Mouse (Mus musculus) splenic B cell, adult 2 months (primary cell): Measurements from ENCODE around the gene Pusl1.

Experiments
- DNase-seq: peaks from one replicate; pipeline ENCODE4 v3.0.0-alpha.2; 2011; ENCODE audit warnings: low read depth, low spot score
- H3K27me3 ChIP-seq: 2 replicates; pipeline ENCODE4 v1.6.1; 2012; ENCODE audit warnings: mild to moderate bottlenecking, low read length, moderate library complexity, mixed read lengths; ENCODE audit not compliant: control insufficient read depth, poor library complexity, insufficient read depth, severe bottlenecking
- H3K36me3 ChIP-seq: 2 replicates; pipeline ENCODE4 v1.6.1; 2012; ENCODE audit warnings: mild to moderate bottlenecking, low read length, moderate library complexity, mixed read lengths; ENCODE audit not compliant: control insufficient read depth, poor library complexity, insufficient read depth, severe bottlenecking

The Pusl1 gene

DNA sequence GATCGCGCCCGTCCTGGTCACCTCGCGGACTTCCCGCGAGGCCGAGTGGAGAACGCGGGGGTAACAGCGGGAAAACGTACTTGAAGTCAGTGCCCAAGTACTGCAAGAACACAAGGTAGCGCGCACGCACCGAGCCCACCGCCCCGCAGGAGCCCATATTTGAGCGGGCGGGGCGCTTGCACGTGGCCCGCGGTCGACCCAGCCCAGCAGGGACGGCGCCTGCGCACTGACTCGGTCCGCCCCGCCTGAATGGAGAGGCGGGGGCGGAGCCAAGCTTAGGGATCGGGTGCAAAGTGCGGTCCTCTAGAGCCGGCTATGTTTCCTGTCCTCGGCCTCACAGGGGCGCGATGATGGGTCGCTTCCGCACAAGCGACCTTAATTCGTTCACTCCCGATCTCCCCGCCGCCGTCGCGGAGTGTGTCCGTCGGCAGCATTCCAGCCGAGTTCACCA lies at the start of gene Pusl1, which contains the start of gene Acap3:
Pusl1 (minus strand) TSS at position 231 of the 451 bp plus-strand sequence.
Acap3 (plus strand) TSS at position 272 of the 451 bp plus-strand sequence.
- peak; percentile 97 for DNase-seq
- H3K27me3 ChIP-seq = no peaks in the 10 kb centered on the region
- H3K36me3 ChIP-seq = peaks cover 4% of the 10 kb centered on the region

DNA sequence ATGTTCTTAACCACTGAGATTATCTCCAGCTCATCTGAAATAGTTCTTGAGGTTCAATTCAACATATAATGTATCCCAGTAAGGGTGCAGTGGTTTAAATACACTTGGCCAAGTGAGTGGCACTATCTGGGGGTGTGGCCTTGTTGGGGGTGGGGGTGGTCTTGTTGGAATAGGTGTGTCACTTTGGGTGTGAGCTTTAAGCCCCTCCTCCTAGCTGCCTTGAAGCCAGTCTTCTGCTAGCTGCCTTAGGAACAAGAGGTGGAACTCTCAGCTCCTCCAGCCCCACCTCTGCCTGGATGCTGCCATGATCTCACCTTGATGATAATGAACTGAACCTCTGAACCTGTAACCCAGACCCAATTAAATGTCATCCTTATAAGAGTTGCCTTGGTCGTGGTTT lies 40.5 kb upstream of the Pusl1 start:
- Histone ChIP-seq H3K36me3 (no peaks in the 10 kb centered on the region), H3K27me3 (no peaks in the 10 kb centered on the region)
- DNase-seq = no peak

DNA sequence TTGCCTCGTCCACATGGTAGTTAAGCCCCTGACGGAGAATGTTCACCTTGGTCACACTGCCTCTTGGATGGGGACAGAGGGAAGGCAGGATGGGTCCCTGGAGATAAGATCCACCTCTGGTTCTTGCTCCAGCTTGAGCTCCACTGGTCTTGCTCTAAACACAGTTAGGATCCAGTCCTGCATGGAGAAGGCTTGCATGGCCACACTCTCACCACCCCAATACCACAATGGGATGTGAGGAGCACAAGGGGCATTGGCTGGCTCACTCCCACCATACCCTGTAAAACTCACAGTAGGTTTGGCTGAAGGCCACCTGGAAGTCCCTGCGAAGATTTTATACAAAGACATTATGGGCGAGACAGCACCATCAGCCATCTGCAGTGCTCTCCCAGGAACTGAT lies 17.2 kb upstream of the Pusl1 start:
- Histone ChIP-seq H3K27me3 (no peaks in the 10 kb centered on the region), H3K36me3 (no peaks in the 10 kb centered on the region; the same call in 1 of the 2 replicates)
- no peak for DNase-seq

DNA sequence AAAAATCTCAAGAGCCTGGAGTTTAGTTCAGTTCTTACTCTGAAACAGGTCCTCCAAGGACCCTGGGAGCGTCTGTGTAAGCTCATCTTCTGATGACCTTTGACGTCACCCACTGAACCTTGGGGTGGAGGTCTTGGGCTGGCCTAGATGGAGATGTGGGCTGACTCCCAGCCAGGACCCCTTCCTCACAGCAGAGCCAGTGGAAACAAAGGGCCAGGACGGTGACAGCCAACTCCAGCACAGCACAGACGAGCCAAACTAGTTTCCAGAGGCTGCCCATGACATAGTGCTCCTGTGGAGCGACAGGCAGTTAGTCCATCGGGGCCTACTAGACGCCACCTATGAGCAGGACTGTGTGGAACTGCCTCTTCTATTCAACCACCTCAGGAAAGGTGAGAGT lies 16.7 kb upstream of the Pusl1 start:
- DNase-seq = no peak
- no peaks in the 10 kb centered on the region for H3K27me3 ChIP-seq
- no peaks in the 10 kb centered on the region; the same call in none of the 2 replicates for H3K36me3 ChIP-seq

DNA sequence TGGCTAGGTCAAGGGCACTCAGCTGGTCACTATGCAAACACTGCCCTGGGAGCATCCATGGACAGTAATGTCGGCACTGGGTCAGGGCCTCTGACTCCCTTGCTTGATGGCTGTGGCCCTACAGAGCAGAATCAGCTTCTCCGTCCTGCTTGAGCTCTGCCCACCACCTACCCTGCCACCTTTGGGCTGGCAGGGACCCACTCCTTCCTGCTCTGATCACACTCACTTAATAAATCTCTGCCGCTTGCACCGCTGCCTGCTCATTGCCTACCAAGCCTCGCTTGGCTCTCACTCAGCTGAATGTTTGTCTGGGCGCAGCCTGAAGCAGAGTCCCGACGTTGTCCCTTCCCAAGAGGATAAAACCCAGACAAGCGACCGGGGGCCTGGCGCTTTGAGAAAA lies 15.4 kb upstream of the Pusl1 start:
- Histone ChIP-seq H3K36me3 (peaks cover 2% of the 10 kb centered on the region), H3K27me3 (no peaks in the 10 kb centered on the region)
- DNase-seq = no peak

DNA sequence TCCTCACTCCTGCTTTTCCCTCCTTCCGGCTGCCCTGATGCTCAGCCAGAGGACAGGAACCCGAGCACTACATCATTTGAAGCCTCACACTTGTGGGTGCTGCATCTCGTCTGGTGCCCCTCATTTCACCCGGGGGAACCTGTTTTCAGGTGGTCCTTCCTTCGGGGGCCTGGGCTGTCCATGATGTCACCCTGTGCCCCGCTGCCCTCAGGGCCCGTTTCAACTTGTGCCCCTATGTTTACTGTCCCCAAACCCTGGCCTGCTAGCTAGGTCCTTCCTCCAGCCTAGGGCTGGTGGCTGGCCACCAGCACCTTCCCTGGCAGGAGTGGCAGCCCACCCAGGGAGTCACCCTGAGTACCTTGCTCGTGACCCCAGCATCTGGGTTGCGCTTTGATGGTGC lies 14.5 kb upstream of the Pusl1 start:
- peaks cover 2% of the 10 kb centered on the region for H3K36me3 ChIP-seq
- no peaks in the 10 kb centered on the region for H3K27me3 ChIP-seq
- no peak for DNase-seq

DNA sequence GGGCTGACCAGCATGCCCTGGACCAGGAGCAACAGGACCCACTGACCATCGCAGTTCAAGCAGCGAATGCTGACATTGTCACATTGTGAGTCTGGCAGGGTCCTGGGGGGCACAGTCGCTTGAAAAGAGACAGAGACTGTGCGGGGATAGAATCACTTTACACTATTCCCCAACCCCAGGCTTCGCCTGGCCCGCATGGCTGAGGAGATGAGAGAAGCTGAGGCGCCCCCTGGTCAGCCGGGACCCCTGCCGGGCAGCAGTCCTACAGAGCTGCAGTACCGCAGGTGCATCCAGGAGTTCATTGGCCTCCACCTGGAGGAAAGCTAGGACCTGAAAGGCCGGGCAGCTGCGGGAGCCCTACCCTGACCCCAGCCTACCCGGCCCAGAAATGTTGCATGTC lies 14.1 kb upstream of the Pusl1 start:
- H3K36me3 ChIP-seq = peaks cover 2% of the 10 kb centered on the region
- no peak for DNase-seq
- H3K27me3 ChIP-seq = no peaks in the 10 kb centered on the region

DNA sequence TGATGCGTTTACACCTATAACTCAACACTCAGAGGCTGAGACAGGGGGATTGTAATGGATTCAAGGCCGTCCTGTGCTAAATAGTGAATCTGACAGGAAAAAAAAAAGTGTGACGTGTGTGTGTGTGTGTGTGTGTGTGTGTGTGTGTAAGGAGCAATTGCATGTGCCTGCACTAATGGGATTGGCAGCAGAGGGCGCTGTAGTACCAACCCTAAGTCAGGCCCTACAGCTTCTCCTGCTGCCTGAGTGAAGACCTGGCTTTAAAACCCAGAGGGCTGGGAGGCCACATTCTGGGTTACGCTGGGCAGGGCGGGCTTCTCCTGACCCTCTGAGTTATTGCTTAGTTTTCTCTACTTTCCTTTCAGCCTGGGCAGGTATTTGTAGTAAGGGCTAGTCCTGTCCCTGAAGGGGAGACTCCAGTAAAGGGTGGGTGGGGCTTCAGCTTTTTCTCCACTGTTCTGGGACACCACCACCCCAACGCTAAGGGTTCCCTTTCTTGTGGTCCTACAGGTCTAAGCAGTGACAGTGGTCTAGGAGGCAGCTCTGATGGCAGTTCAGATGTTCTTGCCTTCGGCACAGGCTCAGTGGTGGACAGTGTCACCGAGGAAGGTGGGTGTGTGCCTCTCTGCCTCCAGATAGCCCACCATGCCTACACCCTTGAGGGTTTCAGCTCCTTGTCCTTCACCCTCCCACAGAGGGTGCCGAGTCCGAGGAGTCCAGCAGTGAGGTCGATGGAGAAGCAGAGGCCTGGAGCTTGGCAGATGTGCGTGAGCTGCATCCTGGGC lies 12.9 kb upstream of the Pusl1 start:
- Histone ChIP-seq H3K36me3 (peaks cover 2% of the 10 kb centered on the region), H3K27me3 (no peaks in the 10 kb centered on the region)
- DNase-seq = peak; percentile 32

DNA sequence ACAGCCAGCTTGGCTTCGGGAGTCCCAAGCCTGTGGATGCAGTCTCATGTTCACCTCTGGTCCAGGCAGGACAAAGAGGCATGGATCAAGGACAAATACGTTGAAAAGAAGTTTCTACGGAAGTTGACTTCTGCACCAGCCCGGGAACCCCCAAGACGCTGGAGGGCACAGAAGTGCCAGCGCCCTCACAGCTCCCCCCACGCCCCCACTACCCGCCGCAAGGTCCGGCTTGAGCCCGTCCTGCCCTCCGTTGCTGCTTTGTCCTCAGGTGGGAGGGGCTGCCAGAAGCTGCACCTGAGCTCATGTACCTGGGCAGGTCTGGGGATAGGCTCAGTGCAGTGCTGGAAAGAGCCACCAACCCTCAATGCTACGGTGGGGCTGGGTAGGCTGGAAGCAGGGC lies 11.7 kb upstream of the Pusl1 start:
- Histone ChIP-seq H3K36me3 (peaks cover 2% of the 10 kb centered on the region), H3K27me3 (no peaks in the 10 kb centered on the region)
- DNase-seq = no peak

DNA sequence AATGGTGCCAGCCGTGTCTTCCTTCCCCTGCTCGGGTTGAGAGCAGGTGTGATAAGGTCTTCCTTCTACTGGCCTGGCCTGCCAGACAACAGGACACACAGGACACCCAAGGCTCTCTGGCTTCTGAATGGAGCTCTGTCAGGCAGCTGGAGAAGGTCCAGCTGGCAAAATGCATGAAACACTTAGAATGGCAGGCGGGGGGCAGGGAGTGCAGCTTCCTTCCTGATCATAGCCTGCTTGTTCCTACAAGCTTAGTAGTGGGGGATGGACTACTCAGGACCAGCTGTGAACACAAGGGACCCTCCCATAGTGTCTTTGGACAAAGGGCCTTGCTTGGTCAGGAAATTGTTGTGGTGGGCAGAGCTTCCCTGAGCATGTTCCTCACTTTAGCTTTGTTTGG lies 9.6 kb upstream of the Pusl1 start:
- no peak for DNase-seq
- H3K27me3 ChIP-seq = no peaks in the 10 kb centered on the region
- peaks cover 2% of the 10 kb centered on the region for H3K36me3 ChIP-seq

DNA sequence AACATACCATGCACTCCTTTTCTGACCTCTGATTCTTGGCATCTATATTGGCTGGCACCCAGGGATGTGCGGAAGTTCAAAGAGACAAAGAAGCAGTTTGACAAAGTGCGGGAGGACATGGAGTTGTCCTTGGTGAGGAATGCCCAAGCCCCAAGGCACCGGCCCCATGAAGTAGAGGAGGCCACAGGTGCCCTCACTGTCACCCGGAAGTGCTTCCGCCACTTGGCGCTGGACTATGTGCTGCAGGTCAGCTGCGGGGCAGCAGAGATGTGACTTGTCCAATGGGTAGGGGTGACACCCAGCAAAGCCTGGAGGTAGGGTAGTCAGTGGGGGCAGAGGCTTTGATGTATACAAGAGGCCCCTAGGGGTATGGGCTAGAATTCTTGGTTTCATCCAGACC lies 7.8 kb upstream of the Pusl1 start:
- no peaks in the 10 kb centered on the region for H3K27me3 ChIP-seq
- H3K36me3 ChIP-seq = peaks cover 2% of the 10 kb centered on the region
- DNase-seq = no peak

DNA sequence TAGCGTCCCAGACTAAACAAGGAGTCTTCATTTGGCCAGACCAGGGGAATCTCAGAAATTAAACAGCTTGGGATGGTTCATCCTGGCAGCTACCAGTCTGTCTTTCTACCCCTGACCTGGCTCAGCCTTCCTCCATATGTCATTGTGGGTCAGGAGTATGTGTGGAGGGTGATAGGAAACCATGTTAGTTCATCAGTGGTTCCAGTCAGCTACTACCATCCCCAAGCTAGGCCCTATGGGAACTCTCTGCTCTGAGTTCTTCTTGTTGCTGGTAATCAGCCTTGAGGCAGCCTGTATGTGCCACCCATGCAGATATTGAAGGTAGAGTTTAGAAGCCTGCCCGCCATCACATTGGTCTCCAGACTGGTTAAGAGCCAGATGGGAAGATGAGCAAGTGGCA lies 6.7 kb upstream of the Pusl1 start:
- Histone ChIP-seq H3K27me3 (no peaks in the 10 kb centered on the region), H3K36me3 (peaks cover 2% of the 10 kb centered on the region)
- no peak for DNase-seq

DNA sequence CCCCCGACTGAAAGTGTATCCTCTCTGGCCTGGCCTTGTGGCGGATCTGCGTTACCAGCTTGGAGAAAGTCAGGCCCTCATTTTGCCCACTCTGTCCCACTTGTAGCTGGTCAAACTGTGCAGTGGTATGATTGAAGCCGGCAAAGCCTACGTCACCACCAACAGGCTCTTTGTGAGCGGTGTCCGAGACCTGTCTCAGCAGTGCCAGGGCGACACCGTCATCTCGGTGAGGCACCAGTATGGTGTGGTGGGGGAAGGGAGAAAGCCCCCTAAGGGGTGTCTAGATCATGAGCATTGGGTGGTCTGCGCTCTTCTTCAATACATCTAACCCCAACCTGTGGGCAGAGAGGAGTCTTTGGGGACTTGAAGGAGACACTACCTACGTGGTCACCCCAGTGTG lies 4.9 kb upstream of the Pusl1 start:
- H3K36me3 ChIP-seq = no peaks in the 10 kb centered on the region; the same call in 1 of the 2 replicates
- H3K27me3 ChIP-seq = no peaks in the 10 kb centered on the region
- no peak for DNase-seq

DNA sequence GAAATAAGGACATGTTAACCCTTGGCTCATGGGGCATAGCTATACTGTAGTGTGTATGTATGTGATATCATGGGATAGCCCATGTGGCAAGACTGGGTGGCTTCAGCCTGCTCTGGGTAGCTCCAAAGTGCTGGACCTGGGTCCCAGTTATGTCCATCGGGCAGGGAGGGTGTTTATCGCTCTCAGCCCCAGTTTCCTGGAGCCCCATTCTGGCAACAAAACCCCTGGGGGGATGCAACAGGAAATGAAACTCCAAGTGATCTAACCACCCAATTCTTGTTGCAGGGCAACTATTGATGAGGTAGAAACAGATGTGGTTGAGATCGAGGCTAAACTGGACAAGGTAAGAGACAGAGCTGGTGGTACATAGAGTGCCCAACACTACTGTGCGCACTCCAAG lies 4.2 kb upstream of the Pusl1 start:
- peak; percentile 18 for DNase-seq
- Histone ChIP-seq H3K27me3 (no peaks in the 10 kb centered on the region), H3K36me3 (no peaks in the 10 kb centered on the region; the same call in 1 of the 2 replicates)

DNA sequence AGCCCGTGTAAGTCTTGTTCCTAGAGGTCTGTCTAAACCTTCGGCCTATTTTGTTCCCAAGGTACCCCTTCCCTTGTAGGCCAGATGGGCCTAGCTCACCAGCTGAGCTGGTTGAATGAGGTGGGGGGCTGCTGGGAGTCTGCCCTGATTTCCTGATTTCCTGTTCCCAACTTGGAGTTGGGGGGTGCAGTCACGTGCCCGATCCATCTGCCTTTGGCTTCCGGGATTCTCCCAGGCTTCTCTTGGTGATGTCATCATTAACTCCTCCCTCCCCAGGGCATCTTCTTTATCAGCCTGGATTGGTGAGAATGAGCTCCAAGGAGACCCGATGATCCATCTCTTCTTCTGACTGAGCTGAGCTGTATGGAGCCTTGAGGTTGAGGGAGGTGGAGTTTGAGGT lies 3.6 kb upstream of the Pusl1 start:
- DNase-seq = no peak
- no peaks in the 10 kb centered on the region; the same call in 1 of the 2 replicates for H3K36me3 ChIP-seq
- H3K27me3 ChIP-seq = no peaks in the 10 kb centered on the region
